7 mouse cellular contexts compared by ENCODE assay signal in genomic region chr7:126624774-126625173, GRCm38 (mm10). TPM values are rescaled to one million over a fixed set of nuclear protein-coding genes. Genes with fewer than 3 reads are reported as not detected.
DNase-seq lines count a peak whose midpoint lies in the region; ATAC-seq and TF ChIP-seq lines count a peak whose summit lies in the region.

No protein-coding gene starts in this region.

- H3K36me3 ChIP-seq in intestine, embryonic 16.5 days (ENCODE audit: control insufficient read depth, insufficient read depth, low read length) = no peaks in the 10 kb centered on the region
- no peaks in the 10 kb centered on the region for H3K36me3 ChIP-seq in forebrain, embryonic 10.5 days (replicated peaks)

- TF ChIP-seq CTCF in left cerebral cortex, adult 2 months (IDR thresholded peaks at IDR 0.05) = no peak

- no peak for DNase-seq in left cerebral cortex, adult 2 months (ENCODE audit: extremely low spot score in 1 of 2, low spot score in 2 of 2)
- DNase-seq in left cerebral cortex, postnatal 14 days (ENCODE audit: low spot score in 2 of 2) = no peak
- peak; percentile 39 for DNase-seq in NIH3T3 (ENCODE audit: low read depth)
- peak; percentile 39 to 49 for DNase-seq in lung, postnatal 4 days
- no peak for DNase-seq in T-cell, adult 2 months (ENCODE audit: low spot score)
- no peak for DNase-seq in forebrain, embryonic 10.5 days (ENCODE audit: extremely low spot score, low spot score)

- no peak overlapping the region for H3K4me2 ChIP-seq in intestine, embryonic 16.5 days (ENCODE audit: low read depth, low read length)

- 68% methylated on average over 16 of the region's 16 CpGs for WGBS in intestine, embryonic 16.5 days
- 74% methylated on average over 16 of the region's 16 CpGs for WGBS in forebrain, embryonic 10.5 days

- intact Hi-C loops in left cerebral cortex, adult 2 months (cut with DNase I) = no loop called here
- intact Hi-C loops in left cerebral cortex, postnatal 14 days (cut with DNase I) = no loop called here

- H3K27me3 ChIP-seq in intestine, embryonic 16.5 days (replicated peaks; ENCODE audit: control insufficient read depth, insufficient read depth, low read length) = no peaks in the 10 kb centered on the region
- no peaks in the 10 kb centered on the region for H3K27me3 ChIP-seq in forebrain, embryonic 10.5 days (ENCODE audit: poor library complexity, severe bottlenecking)

- ATAC-seq in intestine, embryonic 16.5 days = no peak

- H3K9me3 ChIP-seq in intestine, embryonic 16.5 days (ENCODE audit: control insufficient read depth, low read length) = no peaks in the 10 kb centered on the region
- no peaks in the 10 kb centered on the region for H3K9me3 ChIP-seq in forebrain, embryonic 10.5 days

- peak overlapping the region; percentile 7; the same call in 1 of the 2 replicates for H3K4me3 ChIP-seq in left cerebral cortex, adult 2 months
- peak overlapping the region; percentile 0; the same call in 1 of the 2 replicates for H3K4me3 ChIP-seq in intestine, embryonic 16.5 days (ENCODE audit: low read length)
- no peak overlapping the region for H3K4me3 ChIP-seq in forebrain, embryonic 10.5 days

- H3K4me1 ChIP-seq in intestine, embryonic 16.5 days (ENCODE audit: control insufficient read depth, insufficient read depth, low read length) = peaks cover 11% of the 10 kb centered on the region
- H3K4me1 ChIP-seq in forebrain, embryonic 10.5 days = peaks cover 4% of the 10 kb centered on the region

- peak overlapping the region; percentile 44 for H3K27ac ChIP-seq in left cerebral cortex, adult 2 months
- 0 out of 2 replicates have a peak overlapping the region, but pooled peaks have one; percentile 5 for H3K27ac ChIP-seq in intestine, embryonic 16.5 days (ENCODE audit: low read length)
- no peak overlapping the region for H3K27ac ChIP-seq in forebrain, embryonic 10.5 days

- no peak overlapping the region for H3K9ac ChIP-seq in intestine, embryonic 16.5 days (ENCODE audit: low read depth, low read length)

RNA-seq across cellular contexts. Expression of gene Nupr1, which starts 5.9 kb away (rescaled TPM):
- total RNA-seq in left cerebral cortex, adult 2 months (2021) = 10 to 100 TPM; 17.6 to 21.0 TPM
- 10 to 100 TPM; 11.5 to 15.9 TPM for total RNA-seq in left cerebral cortex, postnatal 14 days (2021)
- 70.8 and 73.3 TPM in 2 replicates for polyA plus RNA-seq in intestine, embryonic 16.5 days (2015; fragmentation: Nextera tagmentation; extraction: Ambion mirVana)
- polyA plus RNA-seq in forebrain, embryonic 10.5 days (2016; fragmentation: Nextera tagmentation; extraction: Ambion mirVana) = 1.3 and 2.0 TPM in 2 replicates

RNA-seq across cellular contexts. Expression of gene Sgf29, which starts 24.3 kb away (rescaled TPM):
- 10 to 100 TPM; 30.2 to 33.5 TPM for total RNA-seq in left cerebral cortex, adult 2 months (2021)
- 10 to 100 TPM; 32.0 to 33.8 TPM for total RNA-seq in left cerebral cortex, postnatal 14 days (2021)
- 42.7 and 49.8 TPM in 2 replicates for polyA plus RNA-seq in intestine, embryonic 16.5 days (2015; fragmentation: Nextera tagmentation; extraction: Ambion mirVana)
- polyA plus RNA-seq in forebrain, embryonic 10.5 days (2016; fragmentation: Nextera tagmentation; extraction: Ambion mirVana) = 61.1 and 64.5 TPM in 2 replicates

RNA-seq across cellular contexts. Expression of gene Il27, which starts 30.0 kb away (rescaled TPM):
- total RNA-seq in left cerebral cortex, adult 2 months (2021) = not detected
- not detected for total RNA-seq in left cerebral cortex, postnatal 14 days (2021)
- polyA plus RNA-seq in intestine, embryonic 16.5 days (2015; fragmentation: Nextera tagmentation; extraction: Ambion mirVana) = not detected in 2 replicates
- not detected in 2 replicates for polyA plus RNA-seq in forebrain, embryonic 10.5 days (2016; fragmentation: Nextera tagmentation; extraction: Ambion mirVana)

RNA-seq across cellular contexts. Expression of gene Cln3, which starts 39.2 kb away (rescaled TPM):
- 10 to 100 TPM; 24.4 to 30.8 TPM for total RNA-seq in left cerebral cortex, adult 2 months (2021)
- 10 to 100 TPM; 20.4 to 21.5 TPM for total RNA-seq in left cerebral cortex, postnatal 14 days (2021)
- polyA plus RNA-seq in intestine, embryonic 16.5 days (2015; fragmentation: Nextera tagmentation; extraction: Ambion mirVana) = 44.7 and 54.7 TPM in 2 replicates
- polyA plus RNA-seq in forebrain, embryonic 10.5 days (2016; fragmentation: Nextera tagmentation; extraction: Ambion mirVana) = 20.7 and 25.8 TPM in 2 replicates

RNA-seq across cellular contexts. Expression of gene Apobr, which starts 40.0 kb away (rescaled TPM):
- 1 to 10 TPM in 1 of 2 experiments, under 1 TPM in 1; 0.45 to 1.2 TPM for total RNA-seq in left cerebral cortex, adult 2 months (2021)
- under 1 TPM; 0.26 to 0.32 TPM for total RNA-seq in left cerebral cortex, postnatal 14 days (2021)
- polyA plus RNA-seq in intestine, embryonic 16.5 days (2015; fragmentation: Nextera tagmentation; extraction: Ambion mirVana) = 0.65 and 1.5 TPM in 2 replicates
- 0.67 and 0.79 TPM in 2 replicates for polyA plus RNA-seq in forebrain, embryonic 10.5 days (2016; fragmentation: Nextera tagmentation; extraction: Ambion mirVana)

Comparison
In these comparisons a context has a peak if more than half of its experiments do, and no peak if none do; other contexts are left out.
1. DNase-seq: peak in NIH3T3 (single experiment) and lung, postnatal 4 days (2 of 2); none in left cerebral cortex, adult 2 months (0 of 2), left cerebral cortex, postnatal 14 days (0 of 2), T-cell, adult 2 months (single experiment) and forebrain, embryonic 10.5 days (single experiment).